Mouse (Mus musculus) ES-Bruce4 (cell line): Measurements from ENCODE around the gene Pfkm. TPM values are rescaled to one million over a fixed set of nuclear protein-coding genes. Genes with fewer than 3 reads are reported as not detected.

Source experiments
- H3K27ac ChIP-seq: 2 replicates; pipeline ENCODE4 v1.5.1; 2012; ENCODE audit warnings: low read length, inconsistent platforms; ENCODE audit not compliant: insufficient read depth
- H3K27me3 ChIP-seq: 2 replicates; pipeline ENCODE4 v1.6.1; 2012; ENCODE audit warnings: mild to moderate bottlenecking, low read length, inconsistent platforms; ENCODE audit not compliant: control insufficient read depth, poor library complexity, insufficient read depth, severe bottlenecking
- H3K36me3 ChIP-seq: 2 replicates; pipeline ENCODE4 v1.6.1; 2012; ENCODE audit warnings: inconsistent platforms, mild to moderate bottlenecking, low read length, moderate library complexity; ENCODE audit not compliant: control insufficient read depth, poor library complexity, insufficient read depth, severe bottlenecking
- H3K4me1 ChIP-seq: one replicate; pipeline ENCODE4 v1.8.1; 2011; ENCODE audit warnings: low read length; ENCODE audit not compliant: control insufficient read depth, insufficient read depth
- H3K4me3 ChIP-seq: 2 replicates; pipeline ENCODE4 v1.5.1; 2011; ENCODE audit warnings: low read depth, mild to moderate bottlenecking, low read length
- H3K9ac ChIP-seq: 2 replicates; pipeline ENCODE4 v1.6.1; 2012; ENCODE audit warnings: low read depth, mild to moderate bottlenecking, inconsistent platforms; ENCODE audit not compliant: poor library complexity, severe bottlenecking
- H3K9me3 ChIP-seq: replicated peaks from 2 replicates; pipeline ENCODE4 v1.6.1; 2012; ENCODE audit warnings: mild to moderate bottlenecking, low read length, inconsistent platforms; ENCODE audit not compliant: control insufficient read depth, poor library complexity, insufficient read depth, severe bottlenecking
- CTCF ChIP-seq: IDR thresholded peaks from one replicate; pipeline ENCODE4 v1.8.1; 2011; ENCODE audit warnings: low read depth, low read length
- EP300 ChIP-seq: IDR thresholded peaks from 2 replicates; pipeline ENCODE4 v1.6.1; 2011; ENCODE audit warnings: low read depth, low read length; ENCODE audit not compliant: insufficient read depth
- POLR2A ChIP-seq: IDR thresholded peaks from one replicate; pipeline ENCODE4 v1.8.1; 2011; ENCODE audit warnings: low read length; ENCODE audit not compliant: insufficient read depth
- polyA plus RNA-seq: library from polyadenylated mRNA; stranded (reverse); fragments of >200 nt; gene quantifications from 2 replicates; pipeline ENCODE4 v1.2.4, GENCODE M21; 2011; ENCODE audit warnings: low read depth; ENCODE audit not compliant: missing spikeins, insufficient read depth, insufficient read length

Pfkm gene
- polyA plus RNA-seq, 1 experiment = 39.8 TPM

- Histone ChIP-seq H3K4me3 (no peak overlapping the region), H3K36me3 (no peaks in the 10 kb centered on the region), H3K9ac (no peak overlapping the region), H3K9me3 (0 out of 2 replicates have a peak, but pooled peaks cover 4% of the 10 kb centered on the region), H3K4me1 (no peaks in the 10 kb centered on the region), H3K27me3 (no peaks in the 10 kb centered on the region), H3K27ac (no peak overlapping the region)
- TF ChIP-seq POLR2A = no peak
- no peak for TF ChIP-seq EP300
- no peak for TF ChIP-seq CTCF
Measured at GRCm38 (mm10) chr15:98172113-98172512, 79.7 kb downstream of the Pfkm start.

- no peaks in the 10 kb centered on the region for H3K4me1 ChIP-seq
- no peak overlapping the region for H3K4me3 ChIP-seq
- H3K27me3 ChIP-seq = no peaks in the 10 kb centered on the region
- no peak for TF ChIP-seq EP300
- TF ChIP-seq POLR2A = no peak
- TF ChIP-seq CTCF = no peak
- H3K36me3 ChIP-seq = no peaks in the 10 kb centered on the region
- no peak overlapping the region for H3K9ac ChIP-seq
- no peak overlapping the region for H3K27ac ChIP-seq
- H3K9me3 ChIP-seq = 0 out of 2 replicates have a peak, but pooled peaks cover 4% of the 10 kb centered on the region
Measured at GRCm38 (mm10) chr15:98173821-98174220, 81.4 kb downstream of the Pfkm start.

GRCm38 (mm10) chr15:98177320-98177719, 84.9 kb downstream of the Pfkm start:
- H3K27me3 ChIP-seq = no peaks in the 10 kb centered on the region
- H3K9me3 ChIP-seq = 0 out of 2 replicates have a peak, but pooled peaks cover 4% of the 10 kb centered on the region
- TF ChIP-seq EP300 = no peak
- no peak for TF ChIP-seq CTCF
- TF ChIP-seq POLR2A = no peak
- H3K9ac ChIP-seq = no peak overlapping the region
- H3K4me1 ChIP-seq = peaks cover 2% of the 10 kb centered on the region
- H3K36me3 ChIP-seq = no peaks in the 10 kb centered on the region
- no peak overlapping the region for H3K4me3 ChIP-seq
- no peak overlapping the region for H3K27ac ChIP-seq

- TF ChIP-seq CTCF (no peak), EP300 (no peak), POLR2A (no peak)
Measured at GRCm38 (mm10) chr15:98180567-98181131, 88.3 kb downstream of the Pfkm start.

GRCm38 (mm10) chr15:98181132-98181711, 88.8 kb downstream of the Pfkm start:
- peak; percentile 88 for TF ChIP-seq CTCF
- TF ChIP-seq EP300 = 0 out of 2 replicates have a peak, but pooled peaks have one; percentile 23
- TF ChIP-seq POLR2A = no peak
- Histone ChIP-seq H3K9me3 (no peaks in the 10 kb centered on the region), H3K36me3 (no peaks in the 10 kb centered on the region), H3K9ac (peak overlapping the region; percentile 38), H3K4me3 (peak overlapping the region; percentile 78), H3K27ac (peak overlapping the region; percentile 48; the same call in 1 of the 2 replicates), H3K27me3 (no peaks in the 10 kb centered on the region), H3K4me1 (peaks cover 2% of the 10 kb centered on the region)

More at GRCm38 (mm10) chr15:98180567-98181131, 88.3 kb downstream of the Pfkm start:
- Histone ChIP-seq H3K36me3 (no peaks in the 10 kb centered on the region), H3K4me3 (peak overlapping the region; percentile 78), H3K4me1 (peaks cover 2% of the 10 kb centered on the region), H3K27me3 (no peaks in the 10 kb centered on the region), H3K27ac (peak overlapping the region; percentile 48; the same call in 1 of the 2 replicates), H3K9me3 (no peaks in the 10 kb centered on the region), H3K9ac (peak overlapping the region; percentile 38)

Other genes with a start within 250 kb of the Pfkm start
- gene Hdac7, start 248.1 kb upstream of the Pfkm start, polyA plus RNA-seq = 14.4 and 16.9 TPM in 2 replicates
- 1.5 and 1.6 TPM in 2 replicates for gene Vdr, start 182.0 kb upstream of the Pfkm start, polyA plus RNA-seq
- gene Tmem106c, start 128.4 kb upstream of the Pfkm start, polyA plus RNA-seq = 48.5 and 49.2 TPM in 2 replicates
- gene Col2a1, start 87.9 kb upstream of the Pfkm start, polyA plus RNA-seq = 12.9 and 13.1 TPM in 2 replicates
- gene Senp1, start 1.2 kb downstream of the Pfkm start, polyA plus RNA-seq = 69.2 and 70.6 TPM in 2 replicates
- gene Asb8, start 73.0 kb downstream of the Pfkm start, polyA plus RNA-seq = 34.7 and 34.9 TPM in 2 replicates
- gene Ccdc184, start 74.6 kb downstream of the Pfkm start, polyA plus RNA-seq = 0.81 and 1.8 TPM in 2 replicates
- not detected in 2 replicates for gene Olfr288, start 103.0 kb downstream of the Pfkm start, polyA plus RNA-seq
- gene Gm44579, start 128.4 kb downstream of the Pfkm start, polyA plus RNA-seq = not detected in 2 replicates
- not detected in 2 replicates for gene Olfr287, start 128.5 kb downstream of the Pfkm start, polyA plus RNA-seq
- gene Olfr286, start 141.9 kb downstream of the Pfkm start, polyA plus RNA-seq = not detected in 2 replicates
- not detected in 2 replicates for gene H1fnt, start 164.7 kb downstream of the Pfkm start, polyA plus RNA-seq
- 0.18 and 0.52 TPM in 2 replicates for gene Zfp641, start 203.6 kb downstream of the Pfkm start, polyA plus RNA-seq
- gene Olfr285, start 224.8 kb downstream of the Pfkm start, polyA plus RNA-seq = not detected in 2 replicates
- not detected in 2 replicates for gene Olfr284, start 248.4 kb downstream of the Pfkm start, polyA plus RNA-seq